Mouse (Mus musculus) testis, adult 2 months (tissue): ENCODE results near the gene Rae1.

ENCODE experiments used
- CTCF ChIP-seq: fragments of 200-500 bp; IDR thresholded peaks from 2 replicates; pipeline ENCODE4 v1.5.1; 2012; ENCODE audit warnings: low read depth, mild to moderate bottlenecking, inconsistent platforms, low read length, moderate library complexity; ENCODE audit not compliant: control insufficient read depth, insufficient read depth, insufficient replicate concordance
- POLR2A ChIP-seq: fragments of 200-500 bp; IDR thresholded peaks from 2 replicates; pipeline ENCODE4 v1.6.1; 2012; ENCODE audit warnings: low read depth, mild to moderate bottlenecking, inconsistent platforms, low read length, moderate library complexity; ENCODE audit not compliant: control insufficient read depth

DNA sequence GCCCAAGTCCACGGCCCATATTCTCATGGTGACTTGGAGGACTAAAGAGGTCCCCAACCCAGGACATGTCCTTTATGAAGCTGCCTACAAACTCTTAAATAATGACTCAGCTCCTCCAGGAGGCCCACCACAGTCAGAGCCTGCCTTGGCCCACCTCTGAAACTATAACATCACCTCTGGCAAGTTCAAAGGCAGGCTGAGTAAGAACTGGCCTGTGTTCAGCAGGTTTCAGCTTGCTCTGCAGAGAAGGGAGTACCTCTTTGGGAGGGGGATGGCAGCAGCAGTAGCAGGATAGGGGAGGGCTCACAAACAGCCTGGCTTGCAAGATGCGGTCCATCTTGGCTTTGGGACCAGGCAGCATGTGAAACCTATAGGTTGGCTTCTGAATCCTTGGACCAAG, 28.1 kb upstream of the Rae1 start:
- TF ChIP-seq CTCF, result no peak
- TF ChIP-seq POLR2A, result no peak
